Mouse (Mus musculus) embryonic facial prominence, embryonic 14.5 days (tissue): ENCODE measurements at regions not wholly inside any gene's neighbourhood (a gene's known extent, or its start where the extent isn't known, plus 50 kb on each side); places are given as distances from the start of the nearest gene placed in this dataset.

Experiments used
- ATAC-seq: fragments of 200-750 bp; cut with Nextera tagmentation; 2 replicates; pipeline ENCODE4 v1.8.0; 2017; ENCODE audit warnings: low read depth, moderate number of reproducible peaks, moderate TSS enrichment
- DNase-seq: peaks from one replicate; pipeline ENCODE4 v3.0.0-alpha.2; 2015; ENCODE audit warnings: low spot score
- H3K27ac ChIP-seq: fragments of 300-500 bp; sonication (generic); replicated peaks from 2 replicates; pipeline ENCODE4 v1.5.1; 2014; ENCODE audit warnings: low read depth, mild to moderate bottlenecking, low read length, moderate library complexity
- H3K27me3 ChIP-seq: fragments of 300-500 bp; sonication (generic); replicated peaks from 2 replicates; pipeline ENCODE4 v1.6.1; 2014; ENCODE audit warnings: low read length; ENCODE audit not compliant: control insufficient read depth, insufficient read depth
- H3K36me3 ChIP-seq: fragments of 300-500 bp; sonication (generic); 2 replicates; pipeline ENCODE4 v1.6.1; 2014; ENCODE audit warnings: low read length, mixed read lengths; ENCODE audit not compliant: control insufficient read depth, insufficient read depth
- H3K4me1 ChIP-seq: fragments of 300-500 bp; sonication (generic); 2 replicates; pipeline ENCODE4 v1.6.1; 2014; ENCODE audit warnings: antibody characterized with exemption, low read length; ENCODE audit not compliant: control insufficient read depth, insufficient read depth
- H3K4me2 ChIP-seq: fragments of 300-500 bp; sonication (generic); 2 replicates; pipeline ENCODE4 v1.6.1; 2014; ENCODE audit warnings: low read depth, mild to moderate bottlenecking, low read length, moderate library complexity, mixed read lengths
- H3K4me3 ChIP-seq: fragments of 300-500 bp; sonication (generic); 2 replicates; pipeline ENCODE4 v1.5.1; 2014; ENCODE audit warnings: low read depth, mild to moderate bottlenecking, low read length
- H3K9ac ChIP-seq: fragments of 300-500 bp; sonication (generic); 2 replicates; pipeline ENCODE4 v1.6.1; 2014; ENCODE audit warnings: low read depth, mild to moderate bottlenecking, low read length, moderate library complexity, mixed read lengths
- H3K9me3 ChIP-seq: fragments of 300-500 bp; sonication (generic); 2 replicates; pipeline ENCODE4 v1.6.1; 2016; ENCODE audit warnings: low read length; ENCODE audit not compliant: control insufficient read depth
- WGBS: fragments of 180-500 bp; shearing (Covaris S2); extraction: QIAGEN DNeasy Blood & Tissue Kit; methylation state at CpG from one replicate; pipeline ENCODE4 v1.1.7; 2014; 5-methylcytosine and 5-hydroxymethylcytosine counted together

- H3K4me3 ChIP-seq, result no peak overlapping the region
- 46% methylated on average over 1 of the region's 1 CpGs for WGBS
- DNase-seq, result no peak
- no peak overlapping the region for H3K4me2 ChIP-seq
- no peak overlapping the region for H3K27ac ChIP-seq
- H3K27me3 ChIP-seq, result no peaks in the 10 kb centered on the region
- H3K4me1 ChIP-seq, result no peaks in the 10 kb centered on the region
- H3K9me3 ChIP-seq, result no peaks in the 10 kb centered on the region
- ATAC-seq, result no peak
- no peaks in the 10 kb centered on the region for H3K36me3 ChIP-seq
- H3K9ac ChIP-seq, result no peak overlapping the region
Measured at GRCm38 (mm10) chr17:82238361-82238760, 500.2 kb upstream of the Slc8a1 start.

GRCm38 (mm10) chr17:82237456-82237855, 499.3 kb upstream of the Slc8a1 start:
- Histone ChIP-seq H3K4me3 (no peak overlapping the region), H3K36me3 (no peaks in the 10 kb centered on the region), H3K27me3 (no peaks in the 10 kb centered on the region), H3K27ac (no peak overlapping the region), H3K9ac (no peak overlapping the region), H3K4me2 (no peak overlapping the region), H3K9me3 (no peaks in the 10 kb centered on the region), H3K4me1 (no peaks in the 10 kb centered on the region)
- ATAC-seq (peak; percentile 55), DNase-seq (peak; percentile 93)
- WGBS, result 11% methylated on average over 2 of the region's 2 CpGs

DNA sequence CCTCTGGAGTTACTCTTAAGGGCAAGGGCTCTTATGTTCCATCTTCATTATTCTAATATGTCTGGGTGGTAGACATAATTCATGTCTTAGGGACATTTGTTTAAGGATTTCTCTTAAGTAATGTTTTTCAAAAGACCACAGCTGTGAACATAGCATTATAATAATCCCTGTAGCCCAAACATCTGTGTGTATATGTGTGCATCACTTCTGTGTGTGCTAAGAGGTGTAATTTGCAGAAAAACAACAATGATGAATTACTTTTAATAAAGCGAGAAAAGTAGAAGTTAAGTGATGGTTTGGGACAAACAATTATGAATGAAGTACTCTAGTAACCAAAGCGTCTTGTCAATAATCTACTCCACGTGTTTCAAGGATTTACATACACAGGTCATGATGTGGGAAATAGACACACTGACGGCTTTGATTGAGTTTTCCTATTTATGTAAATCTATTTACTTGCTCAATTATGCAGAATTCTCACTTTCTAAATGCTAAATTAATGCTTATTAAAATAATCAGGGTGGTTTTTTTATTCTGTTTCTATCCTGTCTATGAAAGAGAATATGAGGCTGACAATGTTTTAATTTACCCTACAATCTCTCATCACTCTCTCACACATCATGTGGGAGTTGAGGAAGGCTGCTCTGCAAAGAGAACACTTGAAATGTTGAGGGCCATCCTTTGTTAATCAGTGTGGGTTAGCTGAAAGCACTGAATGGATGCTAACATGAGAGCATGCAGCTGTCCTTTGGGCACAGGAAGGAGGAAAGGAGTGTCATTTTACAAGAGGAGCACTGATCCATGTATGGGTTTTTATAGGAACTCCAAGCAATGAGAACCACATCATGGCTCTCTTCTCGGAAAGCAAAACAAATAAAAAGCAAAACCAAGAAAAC, 477.8 kb upstream of the Slc8a1 start:
- H3K4me2 ChIP-seq, result no peak overlapping the region
- ATAC-seq (no peak), DNase-seq (no peak)
- no peaks in the 10 kb centered on the region for H3K36me3 ChIP-seq
- no peak overlapping the region for H3K4me3 ChIP-seq
- no peak overlapping the region for H3K27ac ChIP-seq
- WGBS, result 82% methylated on average over 5 of the region's 5 CpGs
- H3K9ac ChIP-seq, result no peak overlapping the region
- no peaks in the 10 kb centered on the region for H3K4me1 ChIP-seq
- no peaks in the 10 kb centered on the region for H3K27me3 ChIP-seq
- H3K9me3 ChIP-seq, result no peaks in the 10 kb centered on the region

DNA sequence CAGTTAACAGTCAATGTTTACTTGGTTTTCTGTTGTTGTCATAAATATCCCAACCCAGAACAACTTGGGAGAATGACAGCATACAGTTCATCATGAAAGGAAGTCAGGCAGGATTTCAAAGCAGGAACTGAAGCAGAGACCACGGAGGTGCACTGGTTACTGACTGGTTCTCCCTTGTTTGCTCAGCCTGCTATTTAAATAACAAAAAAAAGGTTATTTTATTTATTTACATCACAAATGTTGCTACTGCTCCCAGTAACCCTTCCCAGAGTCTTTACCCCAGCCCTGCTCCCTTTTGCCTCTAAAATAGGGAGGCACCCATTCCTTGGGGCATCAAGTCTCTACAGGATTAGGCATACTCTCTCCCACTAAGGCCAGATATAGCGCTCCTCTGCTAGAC, 461.8 kb upstream of the Slc8a1 start:
- Histone ChIP-seq H3K36me3 (no peaks in the 10 kb centered on the region), H3K9me3 (no peaks in the 10 kb centered on the region), H3K4me1 (no peaks in the 10 kb centered on the region), H3K27ac (no peak overlapping the region), H3K4me2 (no peak overlapping the region), H3K4me3 (no peak overlapping the region), H3K27me3 (no peaks in the 10 kb centered on the region), H3K9ac (no peak overlapping the region)
- DNase-seq, result no peak
- no peak for ATAC-seq
- WGBS, result 76% methylated on average over 2 of the region's 2 CpGs

DNA sequence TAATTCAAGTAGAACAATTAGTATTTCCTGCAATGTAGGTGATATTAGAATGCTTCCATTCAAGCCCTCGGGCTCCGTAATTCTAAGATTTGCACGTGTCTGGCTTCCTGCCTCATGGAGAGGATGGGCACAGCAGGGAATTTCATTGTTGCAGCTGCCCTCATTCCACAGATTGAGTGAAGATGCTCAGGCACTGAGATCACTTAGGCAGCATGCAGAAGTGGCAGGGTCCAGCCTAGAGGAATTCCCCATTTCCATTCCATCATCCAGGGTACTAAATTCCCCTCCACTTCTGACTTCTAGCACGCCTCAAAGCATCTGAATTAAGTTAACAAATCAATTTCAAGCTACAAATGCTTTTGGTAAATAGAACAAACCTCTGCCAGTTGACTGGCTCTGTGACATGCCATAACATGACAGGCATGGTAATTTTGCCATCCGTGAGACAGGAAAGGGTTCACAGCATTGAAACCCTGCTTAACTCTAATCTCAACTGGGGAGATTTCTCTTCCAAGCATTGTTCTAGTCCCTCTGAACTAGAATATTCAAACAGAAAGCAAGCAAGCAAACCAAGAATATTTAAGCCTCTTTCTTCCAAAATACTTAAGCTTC, 461.0 kb upstream of the Slc8a1 start:
- Histone ChIP-seq H3K9me3 (no peaks in the 10 kb centered on the region), H3K27me3 (no peaks in the 10 kb centered on the region), H3K36me3 (no peaks in the 10 kb centered on the region), H3K4me1 (no peaks in the 10 kb centered on the region), H3K9ac (no peak overlapping the region), H3K27ac (no peak overlapping the region), H3K4me2 (no peak overlapping the region), H3K4me3 (no peak overlapping the region)
- 33% methylated on average over 5 of the region's 5 CpGs for WGBS
- peak; percentile 78 for DNase-seq
- peak; percentile 89 for ATAC-seq

DNA sequence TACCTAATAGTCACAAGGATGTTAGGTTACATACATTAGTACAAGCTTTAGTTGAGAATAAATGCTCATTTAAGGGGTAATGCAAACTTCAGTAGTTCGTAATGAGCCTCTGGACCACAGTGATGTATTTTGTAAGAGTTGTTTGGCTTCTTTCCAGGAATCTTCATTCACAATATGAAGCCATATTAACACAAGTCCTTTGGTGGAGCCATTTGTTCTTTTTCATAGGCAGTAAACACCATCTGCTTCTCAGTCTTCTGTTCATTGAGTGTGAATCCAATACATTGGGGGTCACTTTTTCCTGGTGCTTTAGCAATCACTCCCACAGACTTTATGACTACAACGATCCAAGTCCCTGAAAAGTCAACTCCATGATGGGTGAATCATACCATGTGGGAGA, 446.1 kb upstream of the Slc8a1 start:
- DNase-seq (no peak), ATAC-seq (no peak)

GRCm38 (mm10) chr17:82171216-82171615, 433.0 kb upstream of the Slc8a1 start:
- Histone ChIP-seq H3K9me3 (no peaks in the 10 kb centered on the region), H3K36me3 (no peaks in the 10 kb centered on the region), H3K4me1 (no peaks in the 10 kb centered on the region), H3K9ac (no peak overlapping the region), H3K4me2 (no peak overlapping the region), H3K27me3 (no peaks in the 10 kb centered on the region), H3K4me3 (no peak overlapping the region), H3K27ac (no peak overlapping the region)
- no peak for DNase-seq
- WGBS, result 81% methylated on average over 1 of the region's 1 CpGs
- no peak for ATAC-seq

More for the DNA sequence above, 446.1 kb upstream of the Slc8a1 start:
- Histone ChIP-seq H3K27me3 (no peaks in the 10 kb centered on the region), H3K27ac (no peak overlapping the region), H3K4me2 (no peak overlapping the region), H3K4me3 (no peak overlapping the region), H3K9ac (no peak overlapping the region), H3K9me3 (no peaks in the 10 kb centered on the region), H3K36me3 (no peaks in the 10 kb centered on the region), H3K4me1 (no peaks in the 10 kb centered on the region)
- 88% methylated on average over 2 of the region's 2 CpGs for WGBS

GRCm38 (mm10) chr17:82153446-82153845, 415.3 kb upstream of the Slc8a1 start:
- DNase-seq (peak; percentile 15), ATAC-seq (peak; percentile 22; the same call in 1 of the 2 replicates)
- Histone ChIP-seq H3K4me3 (no peak overlapping the region), H3K9me3 (no peaks in the 10 kb centered on the region), H3K36me3 (no peaks in the 10 kb centered on the region), H3K27me3 (no peaks in the 10 kb centered on the region), H3K27ac (no peak overlapping the region), H3K9ac (no peak overlapping the region), H3K4me1 (no peaks in the 10 kb centered on the region), H3K4me2 (no peak overlapping the region)
- 46% methylated on average over 1 of the region's 2 CpGs for WGBS

GRCm38 (mm10) chr17:82134843-82135242, 396.7 kb upstream of the Slc8a1 start:
- H3K4me1 ChIP-seq, result no peaks in the 10 kb centered on the region
- ATAC-seq, result no peak
- H3K36me3 ChIP-seq, result no peaks in the 10 kb centered on the region
- no peak overlapping the region for H3K9ac ChIP-seq
- no peaks in the 10 kb centered on the region for H3K27me3 ChIP-seq
- no peak overlapping the region for H3K27ac ChIP-seq
- DNase-seq, result no peak
- 70% methylated on average over 3 of the region's 3 CpGs for WGBS
- no peak overlapping the region for H3K4me3 ChIP-seq
- no peaks in the 10 kb centered on the region for H3K9me3 ChIP-seq
- H3K4me2 ChIP-seq, result no peak overlapping the region
